Mouse (Mus musculus): ENCODE results near the gene Vti1a.

GRCm38 (mm10) chr19:55423065-55423716 lies 107.1 kb downstream of the Vti1a start:
- TF ChIP-seq CTCF (IDR thresholded peaks at IDR 0.05; ENCODE audit: low read depth, low read length) (no peak), POLR2A (IDR thresholded peaks at IDR 0.05; ENCODE audit: insufficient read depth, low read length) (no peak), EP300 (IDR thresholded peaks at IDR 0.05; ENCODE audit: insufficient read depth, low read depth, low read length) (no peak)
